Mouse (Mus musculus): ENCODE measurements around the gene Fbxo5.

DNA sequence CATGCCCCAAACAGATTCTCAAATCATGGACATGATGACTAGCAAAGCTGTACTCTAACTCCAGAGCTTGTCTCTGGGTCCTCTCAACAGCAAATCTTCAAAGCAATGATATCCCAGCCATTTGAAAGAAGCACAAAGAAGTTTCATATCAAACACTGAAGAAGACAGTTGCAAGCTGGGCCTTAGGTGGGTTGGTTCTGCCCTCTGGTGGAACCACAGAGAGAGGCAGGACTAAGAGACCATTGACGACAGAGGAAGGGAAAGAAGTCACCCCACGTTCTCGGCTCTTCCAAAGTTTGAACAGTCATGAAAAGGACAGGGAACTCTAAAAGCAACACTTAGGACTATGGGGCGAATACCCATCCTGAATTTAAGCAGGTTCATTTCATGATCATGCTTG is 18.5 kb downstream of the Fbxo5 start:
- TF ChIP-seq POLR2A (IDR thresholded peaks at IDR 0.05; ENCODE audit: low read depth, low read length) (no peak), CTCF (IDR thresholded peaks at IDR 0.05; ENCODE audit: extremely low read depth, insufficient read length, insufficient replicate concordance, low read depth, low read length) (peak; percentile 51; the same call in 1 of the 2 replicates)
